ENCODE assay signal across 8 mouse cellular contexts in the genomic region with DNA sequence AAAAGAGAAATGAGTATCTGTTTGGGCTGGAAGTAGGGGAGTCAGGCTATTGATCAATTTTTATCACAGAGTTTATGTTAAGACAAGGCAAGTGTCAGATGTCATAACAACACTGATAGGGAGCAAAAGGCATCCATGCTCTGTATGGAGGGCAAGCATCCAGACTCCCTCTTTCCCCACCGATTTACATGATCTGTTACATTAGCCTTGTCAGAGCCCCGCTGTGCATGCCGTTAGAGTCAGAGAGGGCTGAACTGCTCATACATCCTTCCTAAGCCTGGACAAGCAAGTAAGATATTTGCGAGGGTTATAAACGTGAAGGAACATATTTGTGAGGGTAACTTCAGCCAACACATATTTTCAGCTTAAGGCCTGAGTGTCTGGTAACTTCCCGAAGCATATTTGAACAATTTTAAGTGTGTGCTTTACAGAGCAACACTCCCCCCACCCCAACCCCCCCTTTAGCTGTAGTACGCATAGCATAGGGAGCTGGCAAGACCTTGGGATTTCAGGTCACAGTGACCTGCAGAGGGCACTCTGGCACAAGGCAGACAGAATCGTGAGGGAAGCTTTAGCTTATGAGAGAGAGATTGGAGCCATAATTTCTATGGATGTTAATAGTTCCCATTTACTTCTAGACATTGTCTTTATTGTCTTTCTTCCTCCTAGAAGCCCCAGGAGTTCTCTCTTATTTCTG.
DNase-seq lines count a peak whose midpoint lies in the region; ATAC-seq and TF ChIP-seq lines count a peak whose summit lies in the region.

No protein-coding gene starts in this region.

- no peak overlapping the region for H3K4me2 ChIP-seq in heart, postnatal 0 days (ENCODE audit: low read depth, low read length)
- H3K4me2 ChIP-seq in hindbrain, embryonic 14.5 days (replicated peaks): no peak overlapping the region

- ATAC-seq in heart, postnatal 0 days (ENCODE audit: insufficient read depth, low read depth): peak; percentile 60; the same call in 1 of the 2 replicates
- ATAC-seq in hindbrain, embryonic 14.5 days (ENCODE audit: low FRiP score): peak; percentile 64; the same call in 1 of the 2 replicates
- ATAC-seq in CD4-positive, CD25-positive, alpha-beta regulatory T cell, adult 4 months: no peak

- H3K27me3 ChIP-seq in heart, postnatal 0 days (ENCODE audit: control insufficient read depth, insufficient read depth, low read length): no peaks in the 10 kb centered on the region
- no peaks in the 10 kb centered on the region for H3K27me3 ChIP-seq in heart, embryonic 10.5 days (ENCODE audit: insufficient read depth, poor library complexity, severe bottlenecking)
- H3K27me3 ChIP-seq in hindbrain, embryonic 14.5 days (ENCODE audit: control insufficient read depth, insufficient read depth, low read length): no peaks in the 10 kb centered on the region

- no peak overlapping the region for H3K4me3 ChIP-seq in heart, postnatal 0 days (ENCODE audit: low read depth, low read length)
- no peak overlapping the region for H3K4me3 ChIP-seq in heart, embryonic 10.5 days
- no peak overlapping the region for H3K4me3 ChIP-seq in hindbrain, embryonic 14.5 days (replicated peaks; ENCODE audit: low read length)
- H3K4me3 ChIP-seq in olfactory bulb, adult 2 months (ENCODE audit: insufficient read depth, low read depth, low read length): no peak overlapping the region

- H3K36me3 ChIP-seq in heart, postnatal 0 days (replicated peaks; ENCODE audit: control insufficient read depth, insufficient read depth, low read length): no peaks in the 10 kb centered on the region
- H3K36me3 ChIP-seq in heart, embryonic 10.5 days: no peaks in the 10 kb centered on the region
- no peaks in the 10 kb centered on the region for H3K36me3 ChIP-seq in hindbrain, embryonic 14.5 days (replicated peaks; ENCODE audit: control insufficient read depth, insufficient read depth)

- DNase-seq in heart, postnatal 0 days (ENCODE audit: low spot score): peak; percentile 33
- no peak for DNase-seq in heart, embryonic 10.5 days (ENCODE audit: low spot score)
- peak; percentile 31 for DNase-seq in Muller cell, postnatal 12 days (ENCODE audit: inconsistent ontology term)
- peak; percentile 66 to 67 for DNase-seq in cerebellum, postnatal 36 days
- peak; percentile 74 for DNase-seq in hindbrain, embryonic 14.5 days (ENCODE audit: low spot score)
- DNase-seq in left cerebral cortex, postnatal 4 days: peak; percentile 64

- no peak for TF ChIP-seq POLR2A in olfactory bulb, adult 2 months (IDR thresholded peaks at IDR 0.05; ENCODE audit: insufficient read depth, low read depth, low read length)

- no peaks in the 10 kb centered on the region for H3K9me3 ChIP-seq in heart, postnatal 0 days (replicated peaks; ENCODE audit: control insufficient read depth, low read length)
- H3K9me3 ChIP-seq in heart, embryonic 10.5 days: no peaks in the 10 kb centered on the region
- H3K9me3 ChIP-seq in hindbrain, embryonic 14.5 days (ENCODE audit: control insufficient read depth, low read length): no peaks in the 10 kb centered on the region

- no peaks in the 10 kb centered on the region for H3K4me1 ChIP-seq in heart, postnatal 0 days (ENCODE audit: control insufficient read depth, insufficient read depth)
- no peaks in the 10 kb centered on the region for H3K4me1 ChIP-seq in heart, embryonic 10.5 days
- no peaks in the 10 kb centered on the region for H3K4me1 ChIP-seq in hindbrain, embryonic 14.5 days (replicated peaks; ENCODE audit: control insufficient read depth, insufficient read depth, low read length)
- H3K4me1 ChIP-seq in olfactory bulb, adult 2 months (ENCODE audit: control insufficient read depth, insufficient read depth, low read length): no peaks in the 10 kb centered on the region

- peak; percentile 52 for TF ChIP-seq CTCF in heart, postnatal 0 days (IDR thresholded peaks at IDR 0.05; ENCODE audit: low read depth)
- 0 out of 2 replicates have a peak, but pooled peaks have one; percentile 6 for TF ChIP-seq CTCF in olfactory bulb, adult 2 months (IDR thresholded peaks at IDR 0.05; ENCODE audit: insufficient read depth, low read depth, low read length)

- H3K27ac ChIP-seq in heart, postnatal 0 days (ENCODE audit: low read depth): no peak overlapping the region
- H3K27ac ChIP-seq in heart, embryonic 10.5 days: no peak overlapping the region
- no peak overlapping the region for H3K27ac ChIP-seq in hindbrain, embryonic 14.5 days
- no peak overlapping the region for H3K27ac ChIP-seq in olfactory bulb, adult 2 months (ENCODE audit: insufficient read depth, low read depth, low read length)

- no peak for TF ChIP-seq EP300 in heart, postnatal 0 days (IDR thresholded peaks at IDR 0.05; ENCODE audit: low read depth)

- WGBS in heart, postnatal 0 days: 21% methylated on average over 8 of the region's 8 CpGs
- 26% methylated on average over 8 of the region's 8 CpGs for WGBS in heart, embryonic 10.5 days
- 41% methylated on average over 8 of the region's 8 CpGs for WGBS in hindbrain, embryonic 14.5 days
- 29% methylated on average over 8 of the region's 8 CpGs for WGBS in olfactory bulb, adult 2 months

- intact Hi-C loops in left cerebral cortex, postnatal 4 days (cut with DNase I): loop anchor here (10.0 kb wide), 1 partner anchor 337 kb away; no protein-coding TSS in a partner anchor

- H3K9ac ChIP-seq in heart, postnatal 0 days (replicated peaks; ENCODE audit: low read depth, low read length): no peak overlapping the region
- H3K9ac ChIP-seq in hindbrain, embryonic 14.5 days: no peak overlapping the region
